Mouse (Mus musculus): ENCODE results near the gene Iscu. TPM values are rescaled to one million over a fixed set of nuclear protein-coding genes. Genes with fewer than 3 reads are reported as not detected.

The Iscu gene
- polyA plus RNA-seq, 1 experiment from 2014 or later, result 117 TPM

- H3K36me3 ChIP-seq (ENCODE audit: control insufficient read depth, insufficient read depth, low read length), result no peaks in the 10 kb centered on the region
- no peak overlapping the region for H3K27ac ChIP-seq (ENCODE audit: low read depth, low read length)
- WGBS, result 13% methylated on average over 15 of the region's 15 CpGs
- H3K4me2 ChIP-seq, result no peak overlapping the region
- DNase-seq (ENCODE audit: low spot score, missing footprints) (peak; percentile 99), ATAC-seq (ENCODE audit: low FRiP score) (no peak)
- H3K4me3 ChIP-seq (ENCODE audit: low read depth, low read length), result no peak overlapping the region
- H3K27me3 ChIP-seq (ENCODE audit: control insufficient read depth, insufficient read depth, low read length), result no peaks in the 10 kb centered on the region
- no peaks in the 10 kb centered on the region; the same call in 1 of the 2 replicates for H3K4me1 ChIP-seq (ENCODE audit: control insufficient read depth, insufficient read depth, low read length)
- H3K9me3 ChIP-seq (ENCODE audit: control insufficient read depth, low read length), result no peaks in the 10 kb centered on the region
- peak overlapping the region; percentile 28; the same call in 1 of the 2 replicates for H3K9ac ChIP-seq (ENCODE audit: low read length)
Measured at GRCm38 (mm10) chr5:113815638-113816152, 43.1 kb downstream of the Iscu start.

GRCm38 (mm10) chr5:113818572-113818971, 46.0 kb downstream of the Iscu start:
- Histone ChIP-seq H3K9ac (ENCODE audit: low read length) (no peak overlapping the region), H3K36me3 (ENCODE audit: control insufficient read depth, insufficient read depth, low read length) (no peaks in the 10 kb centered on the region), H3K27ac (ENCODE audit: low read depth, low read length) (no peak overlapping the region), H3K9me3 (ENCODE audit: control insufficient read depth, low read length) (no peaks in the 10 kb centered on the region), H3K4me2 (no peak overlapping the region), H3K27me3 (ENCODE audit: control insufficient read depth, insufficient read depth, low read length) (no peaks in the 10 kb centered on the region), H3K4me1 (ENCODE audit: control insufficient read depth, insufficient read depth, low read length) (no peaks in the 10 kb centered on the region; the same call in 1 of the 2 replicates), H3K4me3 (ENCODE audit: low read depth, low read length) (no peak overlapping the region)
- ATAC-seq (ENCODE audit: low FRiP score) (no peak), DNase-seq (ENCODE audit: low spot score, missing footprints) (no peak)
- 65% methylated on average over 14 of the region's 14 CpGs for WGBS

GRCm38 (mm10) chr5:113824228-113824627, 51.7 kb downstream of the Iscu start:
- Histone ChIP-seq H3K27me3 (ENCODE audit: control insufficient read depth, insufficient read depth, low read length) (no peaks in the 10 kb centered on the region), H3K27ac (ENCODE audit: low read depth, low read length) (no peak overlapping the region), H3K4me1 (ENCODE audit: control insufficient read depth, insufficient read depth, low read length) (no peaks in the 10 kb centered on the region), H3K36me3 (ENCODE audit: control insufficient read depth, insufficient read depth, low read length) (no peaks in the 10 kb centered on the region), H3K4me3 (ENCODE audit: low read depth, low read length) (no peak overlapping the region), H3K4me2 (no peak overlapping the region), H3K9me3 (ENCODE audit: control insufficient read depth, low read length) (no peaks in the 10 kb centered on the region), H3K9ac (ENCODE audit: low read length) (no peak overlapping the region)
- peak; percentile 19 for DNase-seq (ENCODE audit: low spot score, missing footprints)
- WGBS, result 86% methylated on average over 4 of the region's 4 CpGs
- ATAC-seq (ENCODE audit: low FRiP score), result no peak

GRCm38 (mm10) chr5:113825558-113825957, 53.0 kb downstream of the Iscu start:
- no peaks in the 10 kb centered on the region for H3K36me3 ChIP-seq (ENCODE audit: control insufficient read depth, insufficient read depth, low read length)
- DNase-seq (ENCODE audit: low spot score, missing footprints), result no peak
- H3K9me3 ChIP-seq (ENCODE audit: control insufficient read depth, low read length), result no peaks in the 10 kb centered on the region
- H3K4me2 ChIP-seq, result no peak overlapping the region
- no peak for ATAC-seq (ENCODE audit: low FRiP score)
- WGBS, result 87% methylated on average over 7 of the region's 7 CpGs
- H3K4me3 ChIP-seq (ENCODE audit: low read depth, low read length), result no peak overlapping the region
- H3K9ac ChIP-seq (ENCODE audit: low read length), result no peak overlapping the region
- H3K27me3 ChIP-seq (ENCODE audit: control insufficient read depth, insufficient read depth, low read length), result no peaks in the 10 kb centered on the region; the same call in 1 of the 2 replicates
- no peak overlapping the region for H3K27ac ChIP-seq (ENCODE audit: low read depth, low read length)
- no peaks in the 10 kb centered on the region for H3K4me1 ChIP-seq (ENCODE audit: control insufficient read depth, insufficient read depth, low read length)

GRCm38 (mm10) chr5:113826619-113827018, 54.1 kb downstream of the Iscu start:
- 94% methylated on average over 4 of the region's 4 CpGs for WGBS
- Histone ChIP-seq H3K4me1 (ENCODE audit: control insufficient read depth, insufficient read depth, low read length) (no peaks in the 10 kb centered on the region), H3K4me2 (no peak overlapping the region), H3K27ac (ENCODE audit: low read depth, low read length) (no peak overlapping the region), H3K9me3 (ENCODE audit: control insufficient read depth, low read length) (no peaks in the 10 kb centered on the region), H3K4me3 (ENCODE audit: low read depth, low read length) (no peak overlapping the region), H3K9ac (ENCODE audit: low read length) (no peak overlapping the region), H3K27me3 (ENCODE audit: control insufficient read depth, insufficient read depth, low read length) (no peaks in the 10 kb centered on the region; the same call in 1 of the 2 replicates), H3K36me3 (ENCODE audit: control insufficient read depth, insufficient read depth, low read length) (no peaks in the 10 kb centered on the region)
- no peak for ATAC-seq (ENCODE audit: low FRiP score)
- no peak for DNase-seq (ENCODE audit: low spot score, missing footprints)

Other genes with a start within 250 kb of the Iscu start
- gene Cmklr1, start 122.3 kb upstream of the Iscu start, polyA plus RNA-seq (2014; fragmentation: Nextera tagmentation; extraction: Ambion mirVana), result 0.98 and 2.2 TPM in 2 replicates
- not detected in 2 replicates for gene 1700069L16Rik, start 48.0 kb upstream of the Iscu start, polyA plus RNA-seq (2014; fragmentation: Nextera tagmentation; extraction: Ambion mirVana)
- gene Ficd, start 36.9 kb upstream of the Iscu start, polyA plus RNA-seq (2014; fragmentation: Nextera tagmentation; extraction: Ambion mirVana), result 3.3 TPM in 2 replicates
- gene Sart3, start 238 bp upstream of the Iscu start, polyA plus RNA-seq (2014; fragmentation: Nextera tagmentation; extraction: Ambion mirVana), result 49.6 and 55.2 TPM in 2 replicates
- gene Tmem119, start 27.8 kb downstream of the Iscu start, polyA plus RNA-seq (2014; fragmentation: Nextera tagmentation; extraction: Ambion mirVana), result 9.9 and 10.9 TPM in 2 replicates
- gene Selplg, start 59.9 kb downstream of the Iscu start, polyA plus RNA-seq (2014; fragmentation: Nextera tagmentation; extraction: Ambion mirVana), result 1.3 TPM in 2 replicates
- gene Coro1c, start 136.0 kb downstream of the Iscu start, polyA plus RNA-seq (2014; fragmentation: Nextera tagmentation; extraction: Ambion mirVana), result 201 and 205 TPM in 2 replicates
- 18.8 and 20.8 TPM in 2 replicates for gene Ssh1, start 221.1 kb downstream of the Iscu start, polyA plus RNA-seq (2014; fragmentation: Nextera tagmentation; extraction: Ambion mirVana)
- gene Dao, start 231.0 kb downstream of the Iscu start, polyA plus RNA-seq (2014; fragmentation: Nextera tagmentation; extraction: Ambion mirVana), result not detected in 2 replicates

All from midbrain, embryonic 11.5 days (tissue).